Mouse (Mus musculus): ENCODE data around the gene Pirb. TPM values are rescaled to one million over a fixed set of nuclear protein-coding genes. Genes with fewer than 3 reads are reported as not detected.
"Not testable (repeated sequence)": the region's sequence is repeated elsewhere in the genome, so short reads cannot be mapped to it uniquely, and the experiment has no call there.

Pirb gene
- polyA plus RNA-seq, 1 experiment from 2014 or later: 0.45 TPM

- Histone ChIP-seq H3K36me3 (peaks cover 43% of the 10 kb centered on the region), H3K4me3 (peak overlapping the region; percentile 94), H3K4me2 (peak overlapping the region; percentile 90), H3K27me3 (no peaks in the 10 kb centered on the region), H3K9me3 (no peaks in the 10 kb centered on the region), H3K4me1 (replicated peaks) (peaks cover 29% of the 10 kb centered on the region), H3K9ac (peak overlapping the region; percentile 82), H3K27ac (replicated peaks) (peak overlapping the region; percentile 95)
- ATAC-seq (ENCODE audit: low FRiP score, low read depth): peak; percentile 65
- WGBS: under 1% methylated on average over 20 of the region's 20 CpGs
Observed at GRCm38 (mm10) chr7:3704475-3704874, 15.7 kb downstream of the Pirb start.

GRCm38 (mm10) chr7:3703879-3704441 is 16.2 kb downstream of the Pirb start, which contains the start of gene Rps9:
TSS of gene Rps9 (plus strand) at chr7:3703993.
- Histone ChIP-seq H3K27ac (replicated peaks) (peak within 1 kb of the TSS; percentile 95), H3K27me3 (no peaks in the 10 kb centered on the region), H3K9me3 (no peaks in the 10 kb centered on the region), H3K4me3 (peak within 1 kb of the TSS; percentile 94), H3K4me1 (replicated peaks) (peaks cover 29% of the 10 kb centered on the region), H3K36me3 (peaks cover 48% of the 10 kb centered on the region), H3K9ac (peak within 1 kb of the TSS; percentile 82), H3K4me2 (peak within 1 kb of the TSS; percentile 90)
- ATAC-seq (ENCODE audit: low FRiP score, low read depth): peak; percentile 94
- WGBS: under 1% methylated on average over 42 of the region's 42 CpGs

- Histone ChIP-seq H3K4me3 (peak overlapping the region; percentile 94), H3K4me1 (replicated peaks) (peaks cover 29% of the 10 kb centered on the region), H3K4me2 (peak overlapping the region; percentile 90), H3K9me3 (no peaks in the 10 kb centered on the region), H3K9ac (peak overlapping the region; percentile 82), H3K27ac (replicated peaks) (peak overlapping the region; percentile 95), H3K36me3 (peaks cover 53% of the 10 kb centered on the region), H3K27me3 (no peaks in the 10 kb centered on the region)
- 22% methylated on average over 6 of the region's 6 CpGs for WGBS
- ATAC-seq (ENCODE audit: low FRiP score, low read depth): peak; percentile 52
Observed at GRCm38 (mm10) chr7:3703148-3703878, 16.9 kb downstream of the Pirb start.

- ATAC-seq (ENCODE audit: low FRiP score, low read depth): no peak
- Histone ChIP-seq H3K27me3 (no peaks in the 10 kb centered on the region), H3K4me2 (no peak overlapping the region), H3K9me3 (no peaks in the 10 kb centered on the region), H3K4me1 (replicated peaks) (peaks cover 24% of the 10 kb centered on the region), H3K9ac (no peak overlapping the region), H3K36me3 (peaks cover 48% of the 10 kb centered on the region), H3K27ac (replicated peaks) (no peak overlapping the region), H3K4me3 (no peak overlapping the region)
- 96% methylated on average over 6 of the region's 6 CpGs for WGBS
Observed at GRCm38 (mm10) chr7:3698471-3698870, 21.7 kb downstream of the Pirb start.

- peak overlapping the region; percentile 95 for H3K27ac ChIP-seq (replicated peaks)
- peaks cover 36% of the 10 kb centered on the region for H3K36me3 ChIP-seq
- not testable (repeated sequence) for H3K9me3 ChIP-seq; H3K27me3 ChIP-seq; ATAC-seq (ENCODE audit: low FRiP score, low read depth)
- H3K9ac ChIP-seq: peak overlapping the region; percentile 94
- peak overlapping the region; percentile 85 for H3K4me3 ChIP-seq
- 8% methylated on average over 9 of the region's 9 CpGs for WGBS
- H3K4me2 ChIP-seq: peak overlapping the region; percentile 68
- peaks cover 36% of the 10 kb centered on the region for H3K4me1 ChIP-seq (replicated peaks)
Observed at GRCm38 (mm10) chr7:3694949-3695305, 25.3 kb downstream of the Pirb start.

DNA sequence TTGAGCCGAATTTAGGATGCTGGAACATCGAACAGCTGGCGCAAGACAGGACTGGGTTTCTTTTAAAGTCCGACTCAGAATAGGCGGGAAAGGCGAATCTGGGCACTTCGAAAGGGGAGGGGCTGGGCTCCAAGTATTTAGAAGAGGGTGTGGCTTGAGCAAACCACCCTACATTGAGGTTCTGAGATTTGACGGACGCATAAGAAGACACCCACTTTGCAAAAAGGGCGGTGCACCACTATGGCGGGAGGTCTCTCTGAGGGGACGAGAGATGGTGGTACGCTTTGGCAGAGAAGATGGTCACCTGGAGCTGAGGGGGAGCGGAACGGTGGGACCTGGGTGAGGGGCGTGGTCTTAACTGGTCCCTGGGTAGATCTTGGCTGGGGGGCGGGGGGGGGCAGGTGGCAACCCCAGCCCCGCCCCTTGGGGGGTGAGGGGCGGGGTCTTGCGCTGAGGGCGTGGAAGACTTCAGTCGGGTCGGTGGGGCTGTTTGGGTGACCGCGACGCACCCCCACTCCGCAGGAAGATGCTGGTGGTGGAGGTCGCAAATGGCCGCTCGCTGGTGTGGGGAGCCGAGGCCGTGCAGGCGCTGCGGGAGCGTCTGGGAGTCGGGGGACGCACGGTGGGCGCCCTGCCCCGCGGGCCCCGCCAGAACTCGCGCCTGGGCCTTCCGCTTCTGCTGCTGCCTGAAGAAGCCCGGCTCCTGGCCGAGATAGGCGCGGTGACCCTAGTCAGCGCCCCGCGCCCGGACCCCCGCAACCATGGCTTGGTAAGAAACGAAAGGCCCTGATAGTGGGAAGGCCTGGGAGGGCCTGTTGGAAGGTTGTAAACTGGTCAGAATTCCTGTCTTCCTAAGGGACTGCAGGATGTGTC is 25.9 kb downstream of the Pirb start:
- Histone ChIP-seq H3K4me3 (peak overlapping the region; percentile 85), H3K4me1 (replicated peaks) (peaks cover 36% of the 10 kb centered on the region), H3K27me3 (no peaks in the 10 kb centered on the region), H3K4me2 (peak overlapping the region; percentile 68), H3K9ac (peak overlapping the region; percentile 94), H3K36me3 (peaks cover 32% of the 10 kb centered on the region), H3K27ac (replicated peaks) (peak overlapping the region; percentile 95), H3K9me3 (no peaks in the 10 kb centered on the region)
- peak; percentile 35 for ATAC-seq (ENCODE audit: low FRiP score, low read depth)
- 3% methylated on average over 54 of the region's 55 CpGs for WGBS

DNA sequence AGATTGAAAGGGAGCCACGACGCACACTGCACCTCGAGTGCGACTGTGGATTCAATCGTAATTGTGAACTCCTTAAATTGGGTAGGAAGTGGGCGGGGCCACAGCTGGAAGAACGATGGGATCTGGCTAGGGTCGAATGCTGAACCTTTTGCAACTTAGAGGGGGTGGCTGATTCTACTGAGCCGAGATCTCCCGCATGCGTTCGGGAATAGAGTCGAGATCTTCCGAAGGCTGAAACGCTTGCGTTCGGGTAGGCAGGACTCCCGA is 26.4 kb downstream of the Pirb start:
- H3K4me3 ChIP-seq: peak overlapping the region; percentile 85
- ATAC-seq (ENCODE audit: low FRiP score, low read depth): no peak; the same call in 1 of the 2 replicates
- H3K4me1 ChIP-seq (replicated peaks): peaks cover 36% of the 10 kb centered on the region
- peak overlapping the region; percentile 68 for H3K4me2 ChIP-seq
- under 1% methylated on average over 18 of the region's 18 CpGs for WGBS
- no peaks in the 10 kb centered on the region for H3K27me3 ChIP-seq
- peaks cover 26% of the 10 kb centered on the region for H3K36me3 ChIP-seq
- peak overlapping the region; percentile 94 for H3K9ac ChIP-seq
- no peaks in the 10 kb centered on the region for H3K9me3 ChIP-seq
- peak overlapping the region; percentile 95 for H3K27ac ChIP-seq (replicated peaks)

- H3K4me1 ChIP-seq (replicated peaks): peaks cover 36% of the 10 kb centered on the region
- H3K27ac ChIP-seq (replicated peaks): peak within 1 kb of the TSS; percentile 95
- H3K4me2 ChIP-seq: peak within 1 kb of the TSS; percentile 68
- peak; percentile 94 for ATAC-seq (ENCODE audit: low FRiP score, low read depth)
- peak within 1 kb of the TSS; percentile 85 for H3K4me3 ChIP-seq
- H3K9ac ChIP-seq: peak within 1 kb of the TSS; percentile 94
- under 1% methylated on average over 55 of the region's 55 CpGs for whole genome bisulfite sequencing
- peaks cover 27% of the 10 kb centered on the region for H3K36me3 ChIP-seq
- no peaks in the 10 kb centered on the region for H3K9me3 ChIP-seq
- no peaks in the 10 kb centered on the region for H3K27me3 ChIP-seq
Observed at GRCm38 (mm10) chr7:3692987-3693808, 27.0 kb downstream of the Pirb start, which contains the start of gene Mboat7. TSS of gene Mboat7 (minus strand) at chr7:3693523.

DNA sequence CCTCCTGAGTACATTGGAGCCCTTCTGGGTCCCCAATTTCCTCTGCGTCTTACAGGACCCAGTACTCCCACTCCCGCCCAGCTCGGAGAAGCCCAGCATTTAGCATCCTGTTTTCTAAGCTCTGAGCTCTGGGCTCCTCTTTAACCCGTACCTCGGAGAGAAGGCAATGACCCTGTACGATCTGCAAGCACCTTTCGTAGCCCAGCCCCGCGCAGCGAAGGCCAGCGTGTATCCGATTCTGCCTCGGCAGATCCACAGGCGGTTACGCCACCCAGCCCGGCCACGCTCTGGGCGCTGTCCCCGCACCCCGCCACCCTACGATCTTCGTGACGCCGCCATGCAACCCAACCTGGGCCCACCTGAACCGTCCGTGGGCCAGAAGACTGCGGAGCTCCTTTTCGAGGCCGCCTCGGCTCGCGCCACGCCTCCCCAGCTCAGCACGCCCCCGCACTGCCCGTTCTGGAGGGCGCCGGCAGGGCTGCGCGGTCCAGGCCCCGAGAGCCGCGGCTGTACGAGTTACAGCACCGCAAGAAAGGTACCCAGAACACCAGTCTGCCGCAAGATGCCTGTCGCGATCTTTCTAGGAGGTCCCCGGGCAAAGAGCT is 27.7 kb downstream of the Pirb start, which contains the start of gene Tsen34:
Gene Tsen34, plus strand, starts transcription at position 482 of the 605 bp plus-strand sequence.
- H3K27me3 ChIP-seq: no peaks in the 10 kb centered on the region
- H3K4me2 ChIP-seq: peak within 1 kb of the TSS; percentile 68
- H3K4me1 ChIP-seq (replicated peaks): peaks cover 33% of the 10 kb centered on the region
- peaks cover 25% of the 10 kb centered on the region for H3K36me3 ChIP-seq
- ATAC-seq (ENCODE audit: low FRiP score, low read depth): peak; percentile 1; the same call in 1 of the 2 replicates
- peak within 1 kb of the TSS; percentile 94 for H3K9ac ChIP-seq
- no peaks in the 10 kb centered on the region for H3K9me3 ChIP-seq
- peak within 1 kb of the TSS; percentile 85 for H3K4me3 ChIP-seq
- under 1% methylated on average over 49 of the region's 49 CpGs for WGBS
- H3K27ac ChIP-seq (replicated peaks): peak within 1 kb of the TSS; percentile 95

- no peaks in the 10 kb centered on the region for H3K27me3 ChIP-seq
- ATAC-seq (ENCODE audit: low FRiP score, low read depth): no peak
- H3K4me3 ChIP-seq: peak overlapping the region; percentile 85
- peaks cover 21% of the 10 kb centered on the region for H3K36me3 ChIP-seq
- peaks cover 30% of the 10 kb centered on the region for H3K4me1 ChIP-seq (replicated peaks)
- H3K4me2 ChIP-seq: peak overlapping the region; percentile 68
- H3K27ac ChIP-seq (replicated peaks): peak overlapping the region; percentile 95
- WGBS: 37% methylated on average over 3 of the region's 3 CpGs
- no peaks in the 10 kb centered on the region for H3K9me3 ChIP-seq
- peak overlapping the region; percentile 94 for H3K9ac ChIP-seq
Observed at GRCm38 (mm10) chr7:3691919-3692318, 28.3 kb downstream of the Pirb start.

Measured in hindbrain, embryonic 15.5 days (tissue).